Mouse (Mus musculus): ENCODE results near the gene Esyt2.
A peak's percentile ranks its signal among the peaks of the same experiment; 100 is the strongest.

Gene Esyt2

DNA sequence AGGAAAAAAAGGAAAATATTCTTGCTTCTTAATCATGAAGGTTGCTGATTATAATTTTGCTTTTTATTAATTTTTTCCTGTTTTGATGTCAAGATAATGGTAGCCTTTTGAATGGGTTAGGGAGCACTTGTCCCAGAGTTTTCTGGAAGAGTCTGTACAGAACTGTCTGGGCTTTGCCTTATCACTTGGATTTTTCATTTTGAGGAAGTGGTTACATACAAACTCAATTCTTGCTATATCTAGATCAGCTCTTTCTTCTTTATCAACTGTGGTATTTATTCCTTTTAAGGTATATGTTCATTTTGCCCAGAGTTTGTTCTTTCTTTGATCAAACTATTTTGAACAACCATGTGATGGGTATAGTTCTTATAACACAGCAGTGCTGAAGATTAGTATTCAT, 81.1 kb downstream of the Esyt2 start:
- DNase-seq (ENCODE audit: low spot score), result no peak

DNA sequence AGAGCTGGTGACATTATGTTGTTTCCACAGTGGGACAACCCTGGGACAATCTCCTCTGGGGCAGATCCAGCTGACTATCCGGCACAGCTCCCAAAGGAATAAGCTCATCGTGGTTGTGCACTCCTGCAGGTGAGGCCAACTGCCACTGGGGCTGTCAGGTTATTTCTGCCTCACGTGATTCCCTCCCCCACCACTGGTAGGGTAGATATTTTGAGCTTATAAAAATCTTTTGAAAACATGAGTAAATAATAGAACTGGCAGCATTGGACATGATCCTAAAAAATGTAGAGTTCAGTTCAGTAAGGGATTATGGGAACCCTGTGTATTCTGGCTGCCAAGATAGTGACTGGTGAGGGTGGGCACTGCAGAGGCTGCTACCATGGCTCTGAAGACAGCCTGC, 85.9 kb downstream of the Esyt2 start:
- no peak for DNase-seq (ENCODE audit: low spot score)

DNA sequence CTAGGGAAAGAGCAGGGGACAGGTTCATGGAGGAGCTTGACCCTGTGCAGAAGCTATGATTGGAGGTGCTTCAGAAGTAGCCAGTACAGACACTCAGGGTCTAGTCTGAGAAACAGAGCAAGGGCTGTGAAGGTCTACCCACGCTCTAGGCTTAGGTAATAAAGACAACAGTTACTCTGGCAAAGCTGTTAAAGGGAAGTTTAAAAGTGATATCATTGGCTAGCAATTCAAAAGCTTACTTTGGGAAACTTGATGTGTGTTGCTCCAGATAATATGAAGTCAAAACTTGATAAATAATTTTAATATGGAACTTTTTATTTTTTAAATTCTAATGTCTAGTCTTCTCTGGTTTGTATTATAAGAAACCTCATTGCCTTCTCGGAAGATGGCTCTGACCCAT, 86.3 kb downstream of the Esyt2 start:
- no peak for DNase-seq (ENCODE audit: low spot score)

DNA sequence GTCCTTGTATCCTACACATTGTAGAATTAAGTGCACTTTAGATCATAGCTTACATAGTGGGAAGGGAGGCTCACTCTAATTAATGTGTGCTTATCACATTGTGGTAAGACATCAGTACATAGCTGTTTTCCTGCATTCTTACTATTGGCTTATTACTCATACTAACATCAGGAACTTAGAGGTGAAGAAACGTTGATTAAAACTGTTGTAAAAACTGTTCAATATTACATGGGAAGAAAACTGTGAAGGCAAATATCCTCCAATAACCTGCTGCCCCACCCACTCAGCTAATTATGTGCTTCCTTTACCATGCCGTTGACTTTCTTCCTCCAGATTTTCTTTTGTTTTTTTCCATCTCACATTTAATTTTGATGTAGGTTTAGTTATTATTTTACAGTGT, 87.9 kb downstream of the Esyt2 start:
- no peak for DNase-seq (ENCODE audit: low spot score)

DNA sequence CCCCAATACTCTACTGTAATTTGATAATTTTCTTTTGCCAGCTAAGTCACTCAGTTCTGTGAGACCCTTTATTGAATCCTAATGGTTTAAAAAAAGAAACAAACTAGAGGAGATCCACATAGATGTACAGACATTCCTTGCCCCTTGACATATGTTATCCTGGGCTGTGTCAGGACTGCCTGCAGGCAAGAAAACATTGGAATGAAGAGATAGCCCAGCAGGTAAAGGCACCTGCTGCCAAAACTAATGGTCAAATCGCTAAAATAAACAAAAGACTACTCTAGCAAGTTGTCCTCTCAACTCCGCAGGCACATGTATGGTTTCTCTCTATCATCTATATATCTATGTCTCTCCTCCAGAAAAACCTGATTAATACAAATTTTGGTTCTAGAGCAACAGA, 102.1 kb downstream of the Esyt2 start:
- no peak for DNase-seq (ENCODE audit: low spot score)

DNA sequence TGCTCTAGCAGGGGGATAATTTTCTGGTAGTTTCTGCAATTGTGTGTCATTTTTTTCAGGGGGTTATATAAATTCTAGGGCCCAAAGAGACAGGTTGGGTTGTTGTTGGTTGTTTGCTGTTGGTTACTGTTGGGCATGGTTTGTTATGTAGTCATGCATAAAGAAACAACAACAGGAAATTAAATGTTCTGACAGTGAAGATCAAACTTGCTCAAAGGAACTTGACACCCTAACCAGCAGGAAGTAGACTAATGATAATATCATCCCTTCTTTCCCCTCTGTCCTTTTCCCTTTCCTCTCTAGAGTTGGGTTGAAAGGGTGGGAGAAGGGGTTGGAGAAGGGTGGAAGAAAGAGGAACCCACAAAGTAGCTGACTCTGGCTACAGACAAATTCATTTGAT, 103.0 kb downstream of the Esyt2 start:
- no peak for DNase-seq (ENCODE audit: low spot score)

DNA sequence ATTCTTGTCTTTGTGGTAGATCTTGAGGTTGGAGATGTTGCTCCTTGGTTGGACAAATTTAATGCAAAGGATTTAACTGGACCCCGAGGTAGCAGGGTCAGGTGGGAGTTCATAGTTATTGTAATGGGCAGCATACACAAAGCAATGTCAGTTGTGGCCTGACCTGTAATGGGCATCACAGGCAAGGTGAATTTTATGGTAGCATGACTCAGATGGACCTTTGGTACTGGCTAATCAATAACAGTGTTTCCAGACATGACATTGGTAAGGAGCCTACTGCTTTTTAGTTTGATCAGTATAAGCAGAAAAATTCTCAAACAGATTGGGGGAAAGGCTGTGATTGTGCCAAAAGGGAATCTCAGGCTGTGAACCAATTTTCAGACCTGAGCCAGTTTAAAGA, 105.8 kb downstream of the Esyt2 start:
- no peak for DNase-seq (ENCODE audit: low spot score)

DNA sequence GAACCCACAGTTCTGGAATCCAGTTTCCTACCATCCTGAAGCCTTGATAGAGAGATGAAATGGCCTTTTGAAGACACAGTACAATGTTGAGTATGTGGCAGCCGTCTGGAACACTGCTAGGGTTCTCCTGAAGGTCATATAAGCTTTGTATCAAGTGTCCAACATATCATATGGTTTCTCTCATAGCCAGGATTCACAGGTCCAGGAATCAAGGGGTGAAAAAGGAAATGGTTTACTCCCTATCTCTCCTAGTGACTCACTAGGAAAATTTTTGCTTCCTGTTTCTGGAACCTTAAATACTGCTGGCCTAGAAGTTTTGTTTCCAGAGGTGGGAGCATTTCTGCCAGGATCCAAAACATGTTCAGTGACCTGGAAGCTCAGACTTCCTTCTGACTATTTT, 108.9 kb downstream of the Esyt2 start:
- DNase-seq (ENCODE audit: low spot score), result no peak

DNA sequence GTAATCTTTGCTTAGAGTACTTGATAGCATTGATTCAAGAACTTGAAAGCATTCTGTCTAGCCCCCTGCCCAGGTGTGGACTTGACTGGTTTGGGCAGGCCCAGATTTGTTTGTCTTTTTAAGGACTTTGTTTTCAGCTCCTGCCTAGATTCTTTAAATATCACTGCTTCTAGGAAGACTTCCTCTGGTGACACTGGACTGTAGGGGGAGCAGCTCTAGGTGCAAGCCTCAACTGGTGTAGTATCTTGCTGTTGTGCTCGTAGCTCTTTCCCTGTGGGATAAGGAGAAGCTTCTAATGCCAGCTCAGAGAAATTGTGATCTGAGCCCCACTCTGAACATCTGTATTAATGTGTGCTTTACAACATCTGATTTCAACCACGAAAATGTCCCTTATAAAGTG, 113.3 kb downstream of the Esyt2 start:
- no peak for DNase-seq (ENCODE audit: low spot score)

DNA sequence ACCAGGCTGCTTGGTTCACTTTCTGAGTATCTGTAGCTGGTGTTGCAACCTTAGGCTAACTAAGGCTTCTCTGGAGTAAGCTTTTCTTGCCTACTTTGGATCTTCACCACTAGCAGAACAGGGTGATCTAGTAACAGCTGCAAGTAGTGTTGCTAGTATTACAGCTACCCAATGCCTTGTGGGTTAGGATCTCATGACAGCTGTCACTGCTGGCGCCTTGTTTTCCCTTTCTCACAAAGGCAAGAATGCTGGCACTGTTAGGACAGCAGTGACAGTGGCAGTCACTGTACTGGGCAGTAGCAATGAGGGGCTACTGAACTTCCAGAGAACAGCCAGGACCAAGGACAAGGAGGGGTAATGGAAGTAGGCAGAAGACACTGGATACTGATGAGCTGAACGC, 114.3 kb downstream of the Esyt2 start:
- DNase-seq (ENCODE audit: low spot score), result no peak

DNA sequence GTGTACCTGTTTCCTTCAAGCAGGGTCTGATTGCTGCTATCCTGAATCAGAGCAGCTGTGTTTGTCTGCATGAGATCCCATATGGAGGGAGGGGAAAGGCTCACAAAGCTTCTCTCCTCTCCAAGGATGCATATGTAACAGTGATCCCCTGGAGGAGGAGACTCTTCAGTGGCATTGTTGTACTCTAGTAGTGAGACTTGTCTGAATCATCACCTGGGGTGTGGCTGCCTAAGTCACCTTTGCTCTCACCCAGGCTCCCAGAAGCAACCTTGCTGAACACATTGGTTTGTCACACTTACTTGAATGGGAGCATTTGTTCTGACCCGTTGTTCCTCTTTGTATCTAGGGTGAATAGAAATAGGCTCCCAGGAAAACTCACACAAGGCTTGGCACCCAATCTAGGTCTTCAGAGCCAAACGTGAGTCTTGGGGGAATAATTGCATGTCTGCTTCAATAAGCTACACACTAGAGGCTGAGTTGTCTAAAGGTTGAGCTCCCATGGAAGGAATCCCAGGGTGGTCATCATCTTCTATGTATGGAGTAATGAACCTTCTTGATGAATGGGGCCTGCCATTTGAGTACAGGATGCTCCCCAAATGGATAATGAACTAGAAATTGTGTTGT, 115.2 kb downstream of the Esyt2 start:
- no peak for DNase-seq (ENCODE audit: low spot score)

DNA sequence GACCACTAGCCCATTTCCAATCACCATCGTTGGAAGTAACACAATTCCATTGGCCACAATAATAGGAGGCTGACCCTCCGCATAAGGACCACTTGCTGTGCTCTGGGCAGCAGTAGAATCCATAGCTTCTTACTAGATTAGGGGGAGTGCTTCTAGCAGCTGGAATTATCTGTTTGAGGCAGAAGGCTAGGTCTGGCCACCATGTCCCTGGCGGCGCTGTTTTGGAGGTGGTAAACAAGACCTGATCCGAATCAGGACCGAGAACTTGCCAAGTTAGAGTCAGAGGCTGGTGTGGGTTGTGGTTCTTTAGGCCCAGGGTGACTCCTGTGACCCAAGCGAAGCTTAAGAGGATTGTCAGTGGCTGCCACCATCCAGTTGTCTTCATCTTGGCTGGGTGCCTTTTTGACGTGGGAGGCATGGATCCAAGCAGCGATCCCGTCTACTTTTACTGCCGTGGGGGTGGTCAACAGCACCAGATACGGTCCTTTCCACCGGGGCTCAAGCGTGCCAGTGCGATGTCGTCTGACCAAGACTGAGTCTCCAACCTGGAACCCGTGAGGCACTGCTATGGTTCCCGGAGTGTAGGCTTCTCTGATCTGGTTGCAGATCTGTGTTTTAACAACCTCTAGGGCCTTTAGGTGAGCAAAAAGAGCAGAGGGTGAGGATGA, 123.2 kb downstream of the Esyt2 start:
- DNase-seq (ENCODE audit: low spot score), result no peak

DNA sequence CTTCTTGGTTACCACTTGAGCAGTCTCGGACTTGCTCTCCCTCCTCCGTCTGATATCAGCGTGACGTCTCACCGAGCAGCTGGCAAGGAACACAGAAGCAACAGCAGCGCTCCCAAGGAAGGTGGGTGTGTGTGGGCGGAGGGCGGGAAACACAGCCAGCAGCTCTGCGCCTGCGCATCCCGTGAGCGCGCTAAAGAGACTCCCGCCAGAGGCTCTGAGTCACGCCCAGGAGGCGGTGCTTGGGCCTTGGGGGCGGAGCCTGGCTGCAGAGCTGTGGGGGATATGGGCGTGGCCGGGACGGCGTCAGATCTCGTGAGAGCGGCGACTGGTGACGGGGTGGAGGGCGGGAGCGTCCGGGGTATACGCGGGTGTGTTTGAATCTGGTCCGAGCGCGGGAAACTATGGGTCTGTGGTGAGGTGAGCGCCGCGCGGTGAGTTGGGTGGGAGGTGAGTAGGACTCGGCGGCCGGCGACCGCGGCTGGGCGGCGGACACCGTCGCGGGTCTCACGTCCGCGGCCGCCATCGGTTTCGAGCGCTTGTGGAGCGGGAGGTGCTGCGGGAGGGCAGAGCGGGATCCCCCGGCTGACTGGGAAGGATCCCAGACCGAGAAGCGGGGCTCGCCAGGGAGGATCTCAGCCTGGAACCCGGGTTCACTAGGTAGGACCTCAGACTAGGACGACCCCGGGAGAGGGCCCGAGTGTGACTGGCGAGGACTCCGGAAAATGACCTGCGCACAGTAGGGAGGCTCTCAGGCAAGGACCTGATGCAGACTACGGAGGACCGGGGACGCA, 124.2 kb downstream of the Esyt2 start, which contains the start of gene Ncapg2:
Gene Ncapg2, plus strand, starts transcription at position 358 of the 791 bp plus-strand sequence.
- DNase-seq (ENCODE audit: low spot score), result peak; percentile 98

DNA sequence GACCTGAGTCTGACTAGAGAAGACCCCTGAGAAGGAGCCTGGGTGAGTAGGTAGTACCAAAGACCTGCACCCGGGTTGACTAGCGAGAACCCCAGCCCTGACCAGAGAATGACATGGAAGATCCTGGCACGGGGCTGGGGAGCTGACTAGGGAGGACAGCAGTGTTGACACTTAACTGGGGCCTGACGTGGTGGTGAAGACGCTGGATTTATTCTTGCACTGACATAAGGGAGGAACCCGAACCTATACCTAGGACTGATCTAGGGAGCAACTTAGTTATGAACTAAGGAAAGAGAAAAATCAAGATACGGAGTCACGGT, 124.8 kb downstream of the Esyt2 start:
- DNase-seq (ENCODE audit: low spot score), result peak; percentile 23

DNA sequence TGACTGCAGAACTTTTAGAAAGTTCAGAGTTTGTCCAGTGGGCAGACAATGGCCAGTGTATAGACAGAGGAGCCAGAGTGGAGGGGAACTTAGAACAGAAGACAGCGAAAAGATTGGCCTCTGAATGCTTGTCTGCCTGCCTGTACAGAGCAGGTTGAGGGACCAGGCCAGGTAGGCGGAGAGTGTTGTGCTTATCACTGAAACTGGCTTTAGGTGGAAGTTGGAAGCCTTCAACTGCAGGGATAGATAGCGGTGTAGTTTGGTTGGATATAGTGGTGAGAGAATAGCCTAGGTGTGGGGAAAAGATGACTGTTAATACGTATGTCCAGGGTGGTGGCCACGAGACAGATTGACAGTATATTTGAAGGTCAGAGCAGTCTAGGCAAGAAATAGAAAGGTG, 126.9 kb downstream of the Esyt2 start:
- no peak for DNase-seq (ENCODE audit: low spot score)

DNA sequence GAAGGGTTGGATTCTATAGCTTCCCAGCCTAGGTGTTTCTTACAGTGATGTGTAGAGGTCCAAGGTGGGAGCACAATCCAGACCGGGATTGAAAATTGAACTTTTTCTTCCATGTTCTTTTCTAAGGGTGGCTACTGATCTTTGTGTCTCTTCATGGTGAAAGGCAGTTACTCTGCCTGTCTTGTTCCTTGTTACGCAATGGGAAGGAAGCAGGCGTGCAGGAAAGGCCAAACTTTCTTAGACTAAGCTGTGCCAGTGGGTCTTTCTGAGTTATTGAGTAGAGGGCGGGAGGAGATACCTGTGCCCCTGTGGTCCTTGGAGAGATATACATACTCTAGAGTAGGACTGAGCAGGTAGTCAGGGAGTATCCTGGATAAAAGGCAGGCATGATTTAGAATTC, 133.9 kb downstream of the Esyt2 start:
- no peak for DNase-seq (ENCODE audit: low spot score)

DNA sequence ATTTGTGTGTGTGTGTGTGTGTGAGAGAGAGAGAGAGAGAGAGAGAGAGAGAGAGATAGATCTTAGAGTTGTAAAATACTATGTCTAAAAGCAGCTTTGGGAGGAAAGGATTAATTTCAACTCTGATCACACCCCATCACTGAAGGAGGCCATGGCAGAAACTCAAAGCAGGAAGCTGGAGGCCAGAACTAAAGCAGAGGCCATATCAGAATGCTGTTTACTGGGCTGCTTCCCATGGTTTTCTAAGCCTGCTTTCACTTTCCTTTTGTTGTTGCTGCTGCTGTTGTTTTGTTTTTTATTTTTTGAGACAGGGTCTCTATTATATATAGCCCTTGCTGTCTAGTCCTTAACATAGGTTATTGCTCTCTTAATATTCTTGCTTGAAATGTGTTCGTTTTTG, 135.5 kb downstream of the Esyt2 start:
- DNase-seq (ENCODE audit: low spot score), result no peak

DNA sequence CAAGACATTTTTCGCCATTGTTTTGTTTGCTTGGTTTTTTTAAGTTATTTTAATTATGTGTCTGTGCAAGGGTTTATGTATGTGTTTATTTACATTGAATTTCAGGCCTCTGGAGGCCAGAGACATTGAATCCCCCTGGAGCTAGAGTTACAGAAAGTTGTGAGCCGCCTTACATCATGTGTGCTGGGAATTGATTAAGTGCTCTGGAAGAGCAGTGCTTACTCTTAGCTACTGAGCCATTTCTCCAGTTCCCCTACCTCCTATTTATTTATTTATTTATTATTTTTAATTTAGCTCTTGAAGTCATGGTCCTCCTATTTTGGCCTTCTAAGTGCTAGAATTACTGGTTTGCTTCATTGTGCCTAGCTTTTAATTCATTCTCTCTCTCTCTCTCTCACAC, 140.7 kb downstream of the Esyt2 start:
- no peak for DNase-seq (ENCODE audit: low spot score)

DNA sequence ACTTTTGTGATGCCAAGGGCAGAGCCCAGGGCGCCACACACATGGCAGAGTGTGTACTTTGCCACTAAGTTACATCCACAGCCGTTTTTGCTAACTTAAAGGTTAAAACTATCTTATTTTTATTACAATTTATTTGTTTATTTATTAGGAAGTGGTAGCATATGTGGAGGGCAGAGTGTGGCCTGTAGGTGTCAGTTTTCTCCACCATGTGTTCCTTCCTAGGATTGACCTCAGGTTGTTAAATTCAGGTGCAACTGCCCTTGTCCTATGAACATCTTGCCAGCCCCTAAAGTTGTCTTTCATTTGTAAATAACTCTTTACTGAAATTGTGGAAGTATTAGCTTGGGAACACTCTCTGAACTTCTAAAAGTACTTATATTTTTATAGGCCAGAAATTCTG, 144.4 kb downstream of the Esyt2 start:
- DNase-seq (ENCODE audit: low spot score), result no peak

DNA sequence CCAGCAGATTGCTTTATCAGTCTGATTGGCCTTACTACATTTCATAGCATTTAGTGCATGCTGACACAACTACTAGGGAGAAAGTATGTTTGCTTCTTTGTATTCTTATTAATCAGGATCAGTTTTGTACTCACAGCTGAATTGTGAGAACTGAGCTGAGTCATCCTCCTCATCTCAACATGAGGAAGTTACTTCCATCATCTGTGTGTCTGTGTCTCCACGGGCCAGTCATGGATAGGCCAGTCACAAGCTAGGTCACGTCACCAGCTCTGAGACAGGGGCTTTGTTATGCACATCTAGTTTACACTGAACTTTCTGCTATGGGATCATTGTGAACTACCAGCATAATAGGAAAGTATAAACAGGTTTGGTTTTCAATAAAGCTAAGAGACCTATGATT, 152.7 kb downstream of the Esyt2 start:
- no peak for DNase-seq (ENCODE audit: low spot score)

DNA sequence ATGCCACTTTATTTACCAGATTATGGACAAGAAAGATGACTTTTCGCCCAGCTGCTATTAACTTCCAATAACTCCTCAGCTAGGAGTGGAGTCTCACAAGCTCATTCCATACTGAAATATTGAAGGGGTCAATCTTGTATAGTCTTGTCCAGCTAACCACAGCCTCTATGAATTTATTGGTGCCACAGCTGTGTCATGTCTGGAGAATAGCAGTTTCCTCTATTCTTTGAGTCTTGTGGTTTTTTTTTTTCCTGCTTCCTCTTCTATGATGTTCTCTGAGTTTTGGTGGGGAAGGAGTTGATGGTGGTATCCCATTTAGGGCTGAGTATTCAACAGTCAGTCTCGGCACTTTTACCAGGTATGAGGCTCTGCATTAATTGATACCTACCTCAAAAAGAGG, 154.2 kb downstream of the Esyt2 start:
- DNase-seq (ENCODE audit: low spot score), result no peak

DNA sequence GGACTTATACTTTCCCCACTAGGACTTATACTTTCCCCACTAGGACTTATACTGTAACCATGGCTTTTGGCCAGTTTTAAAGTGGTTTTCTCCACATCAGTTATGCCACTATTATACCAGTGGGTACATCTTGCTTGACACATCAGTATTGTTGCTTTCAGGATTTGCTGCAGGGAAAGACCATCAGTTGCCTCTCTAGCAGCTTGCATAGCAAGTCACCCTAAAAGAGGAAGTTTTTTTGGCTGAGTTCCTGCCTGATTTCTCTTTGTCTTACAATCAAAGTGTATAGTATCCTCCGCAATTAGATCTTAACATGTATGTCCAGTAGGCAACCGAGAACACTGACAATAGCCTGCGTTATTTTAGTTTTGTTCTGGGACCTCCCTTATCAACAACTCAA, 155.1 kb downstream of the Esyt2 start:
- no peak for DNase-seq (ENCODE audit: low spot score)

DNA sequence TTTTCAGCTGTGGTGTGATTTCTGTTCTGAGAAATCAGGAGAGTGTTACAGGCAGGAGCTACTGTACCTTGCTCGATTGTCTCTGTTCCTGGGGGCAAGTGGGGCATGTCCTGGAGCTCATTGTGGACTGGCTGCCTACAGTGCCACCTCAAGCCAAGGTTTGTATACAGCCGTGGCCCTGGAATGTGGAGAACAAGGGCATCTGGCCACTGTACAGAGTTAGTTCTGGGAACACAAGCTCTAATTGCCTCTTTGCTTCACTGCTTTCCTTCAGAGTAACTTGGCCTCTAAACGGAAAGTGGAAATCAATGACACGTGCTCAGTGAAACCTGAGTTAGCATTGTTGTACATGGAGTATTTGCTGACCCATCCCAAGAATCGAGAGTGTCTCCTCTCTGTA, 157.6 kb downstream of the Esyt2 start:
- no peak for DNase-seq (ENCODE audit: low spot score)
